Mouse (Mus musculus) brain, embryonic 14.5 days (tissue): ENCODE measurements around the gene Nipa1. TPM values are rescaled to one million over a fixed set of nuclear protein-coding genes. Genes with fewer than 3 reads are reported as not detected.

ENCODE experiments used
- DNase-seq: peaks from one replicate; pipeline ENCODE4 v3.0.0-alpha.2; 2011; ENCODE audit warnings: low read depth
- CTCF ChIP-seq: fragments of 200-500 bp; IDR thresholded peaks from 2 replicates; pipeline ENCODE4 v1.5.1; 2012; ENCODE audit warnings: inconsistent platforms, mild to moderate bottlenecking, moderate library complexity, borderline replicate concordance; ENCODE audit not compliant: insufficient read depth, insufficient read length; ENCODE audit errors: extremely low read depth
- POLR2A ChIP-seq: fragments of 200-500 bp; IDR thresholded peaks from 2 replicates; pipeline ENCODE4 v1.6.1; 2012; ENCODE audit warnings: mild to moderate bottlenecking, inconsistent platforms, borderline replicate concordance; ENCODE audit not compliant: poor library complexity, insufficient read depth, insufficient read length, severe bottlenecking; ENCODE audit errors: extremely low read depth
- polyA plus RNA-seq: library from polyadenylated mRNA; depleted of rRNA; stranded (reverse); fragments of >200 nt; gene quantifications from 2 replicates; pipeline ENCODE4 v1.2.3, GENCODE M21; 2012; rRNA removed

Gene Nipa1
- polyA plus RNA-seq = 18.4 and 21.6 TPM in 2 replicates

- DNase-seq = no peak
- TF ChIP-seq POLR2A (no peak), CTCF (no peak)
Measured at GRCm38 (mm10) chr7:56019930-56020253, at the start of gene Nipa1. Gene Nipa1 (minus strand): TSS chr7:56019954.

GRCm38 (mm10) chr7:56066634-56067033 is 46.9 kb upstream of the Nipa1 start:
- DNase-seq = no peak
- TF ChIP-seq CTCF = no peak
- TF ChIP-seq POLR2A = no peak

GRCm38 (mm10) chr7:56066136-56066535 is 46.4 kb upstream of the Nipa1 start:
- no peak for DNase-seq
- TF ChIP-seq POLR2A = no peak
- no peak for TF ChIP-seq CTCF

- TF ChIP-seq CTCF = no peak
- TF ChIP-seq POLR2A = no peak
- no peak for DNase-seq
Measured at GRCm38 (mm10) chr7:56064876-56065275, 45.1 kb upstream of the Nipa1 start.

GRCm38 (mm10) chr7:56055338-56055737 is 35.6 kb upstream of the Nipa1 start:
- no peak for TF ChIP-seq CTCF
- TF ChIP-seq POLR2A = no peak
- peak; percentile 55 for DNase-seq

- TF ChIP-seq CTCF (no peak), POLR2A (no peak)
- DNase-seq = no peak
Measured at GRCm38 (mm10) chr7:56052996-56053395, 33.2 kb upstream of the Nipa1 start.

- TF ChIP-seq CTCF (no peak), POLR2A (no peak)
- DNase-seq = peak; percentile 62
Measured at GRCm38 (mm10) chr7:56050487-56050911, 30.7 kb upstream of the Nipa1 start.

GRCm38 (mm10) chr7:56049831-56050321 is 30.1 kb upstream of the Nipa1 start, which contains the start of gene Herc2:
Gene Herc2 (plus strand): TSS chr7:56050196.
- DNase-seq = peak; percentile 100
- TF ChIP-seq POLR2A = peak; percentile 99
- no peak for TF ChIP-seq CTCF

GRCm38 (mm10) chr7:56047178-56047577 is 27.4 kb upstream of the Nipa1 start:
- TF ChIP-seq POLR2A (no peak), CTCF (no peak)
- DNase-seq = no peak

GRCm38 (mm10) chr7:56044267-56044629 is 24.5 kb upstream of the Nipa1 start:
- TF ChIP-seq CTCF = no peak
- TF ChIP-seq POLR2A = no peak
- no peak for DNase-seq

GRCm38 (mm10) chr7:56043577-56044266 is 24.0 kb upstream of the Nipa1 start:
- TF ChIP-seq POLR2A = no peak
- TF ChIP-seq CTCF = no peak
- no peak for DNase-seq

GRCm38 (mm10) chr7:56042353-56042752 is 22.6 kb upstream of the Nipa1 start:
- TF ChIP-seq POLR2A = no peak
- TF ChIP-seq CTCF = peak; percentile 79; the same call in 1 of the 2 replicates
- peak; percentile 84 for DNase-seq

- DNase-seq = no peak
- TF ChIP-seq CTCF (no peak), POLR2A (no peak)
Measured at GRCm38 (mm10) chr7:56023586-56023985, 3.8 kb upstream of the Nipa1 start.
